Mouse (Mus musculus) thymus, adult 2 months (tissue): ENCODE measurements around the gene Kalrn.

Experiments used
- CTCF ChIP-seq: fragments of 200-500 bp; IDR thresholded peaks from 2 replicates; pipeline ENCODE4 v1.5.1; 2012; ENCODE audit warnings: mild to moderate bottlenecking, control low read depth, low read length, moderate library complexity, borderline replicate concordance; ENCODE audit not compliant: control insufficient read depth, poor library complexity, insufficient read depth; ENCODE audit errors: extremely low read depth
- POLR2A ChIP-seq: fragments of 200-500 bp; IDR thresholded peaks from 2 replicates; pipeline ENCODE4 v1.6.1; 2012; ENCODE audit warnings: mild to moderate bottlenecking, low read length, control low read depth, moderate library complexity; ENCODE audit not compliant: control insufficient read depth, poor library complexity, insufficient read depth; ENCODE audit errors: extremely low read depth

GRCm38 (mm10) chr16:34440019-34440615 is 133.2 kb downstream of the Kalrn start:
- TF ChIP-seq CTCF (no peak), POLR2A (no peak)
